Mouse (Mus musculus) B cell, adult 67 days (primary cell): ENCODE measurements around the gene 1700056E22Rik. TPM values are rescaled to one million over a fixed set of nuclear protein-coding genes. Genes with fewer than 3 reads are reported as not detected.

Experiments
- total RNA-seq, 2 experiments: library from RNA; stranded (reverse); gene quantifications; 4 replicates each; pipeline ENCODE4 v1.2.4; 2023

1700056E22Rik gene
- total RNA-seq, result 1 to 10 TPM; 6.5 to 7.5 TPM

GRCm38 (mm10) chr1:184034011-184034557 lies at the start of gene 1700056E22Rik:
Gene 1700056E22Rik, minus strand, starts transcription at chr1:184034301.

GRCm38 (mm10) chr1:184013106-184013505 lies 21.0 kb downstream of the 1700056E22Rik start, which contains the start of gene Dusp10:
Gene Dusp10, plus strand, starts transcription at chr1:184013302.

Other genes with a start within 250 kb of the 1700056E22Rik start
- gene Dusp10, start 21.0 kb downstream of the 1700056E22Rik start, total RNA-seq, result 10 to 100 TPM; 46.3 to 62.3 TPM